Mouse (Mus musculus) myocyte (in vitro differentiated cells): Measurements from ENCODE around the gene 2700049A03Rik.

Experiments
- E2F4 ChIP-seq: IDR thresholded peaks from one replicate; pipeline ENCODE4 v1.6.1; 2011; ENCODE audit warnings: mild to moderate bottlenecking, control low read depth, moderate library complexity; ENCODE audit not compliant: insufficient read depth
- MAX ChIP-seq: IDR thresholded peaks from one replicate; pipeline ENCODE4 v1.6.1; 2011; ENCODE audit warnings: low read depth, mild to moderate bottlenecking, control low read depth
- MYOD1 ChIP-seq, 3 experiments: IDR thresholded peaks; one replicate each; pipeline ENCODE4 v1.6.1; 2011; ENCODE audit warnings: control low read depth in 2 of 3, low read depth in 2 of 3, mild to moderate bottlenecking in 2 of 3, moderate library complexity in 1 of 3; ENCODE audit not compliant: insufficient read length in 2 of 3, control insufficient read depth in 1 of 3
- MYOG ChIP-seq, 3 experiments: IDR thresholded peaks; one replicate each; pipeline ENCODE4 v1.6.1; 2011; ENCODE audit warnings: control low read depth in 2 of 3, low read depth in 2 of 3, mild to moderate bottlenecking in 2 of 3; ENCODE audit not compliant: insufficient read length in 2 of 3, control insufficient read depth in 1 of 3, insufficient read depth in 1 of 3
- POLR2A ChIP-seq: IDR thresholded peaks from one replicate; pipeline ENCODE4 v1.6.1; 2011; ENCODE audit warnings: low read depth, mild to moderate bottlenecking, control low read depth, moderate library complexity; ENCODE audit not compliant: insufficient read length
- POLR2AphosphoS2 ChIP-seq: IDR thresholded peaks from one replicate; pipeline ENCODE4 v1.6.1; 2011; ENCODE audit warnings: low read depth, control low read depth; ENCODE audit not compliant: insufficient read length
- REST ChIP-seq: IDR thresholded peaks from one replicate; pipeline ENCODE4 v1.6.1; 2011; ENCODE audit warnings: mild to moderate bottlenecking, control low read depth, moderate library complexity; ENCODE audit not compliant: insufficient read depth, insufficient read length
- SRF ChIP-seq: IDR thresholded peaks from one replicate; pipeline ENCODE4 v1.6.1; 2011; ENCODE audit warnings: low read depth; ENCODE audit not compliant: control insufficient read depth, insufficient read length
- TCF12 ChIP-seq: IDR thresholded peaks from one replicate; pipeline ENCODE4 v1.6.1; 2011; ENCODE audit warnings: mild to moderate bottlenecking, control low read depth; ENCODE audit not compliant: poor library complexity, insufficient read depth, severe bottlenecking
- TCF3 ChIP-seq: IDR thresholded peaks from one replicate; pipeline ENCODE4 v1.6.1; 2011; ENCODE audit warnings: low read depth, control low read depth; ENCODE audit not compliant: insufficient read length

GRCm38 (mm10) chr12:71141189-71141588 is 4.5 kb downstream of the 2700049A03Rik start:
- no peak for TF ChIP-seq POLR2A
- no peak for TF ChIP-seq TCF12
- TF ChIP-seq E2F4: no peak
- no peak for TF ChIP-seq SRF
- TF ChIP-seq TCF3: no peak
- TF ChIP-seq POLR2AphosphoS2: no peak
- TF ChIP-seq MYOD1 (IDR thresholded peaks at IDR 0.05; ENCODE audit: control insufficient read depth in 1 of 3, insufficient read length in 2 of 3, low read depth in 2 of 3): no peak
- no peak for TF ChIP-seq REST
- no peak for TF ChIP-seq MAX
- no peak for TF ChIP-seq MYOG (IDR thresholded peaks at IDR 0.05; ENCODE audit: control insufficient read depth in 1 of 3, insufficient read depth in 1 of 3, insufficient read length in 2 of 3, low read depth in 2 of 3)
